21 mouse cellular contexts compared by ENCODE assay signal in genomic region chr11:53778455-53778854, GRCm38 (mm10). TPM values are rescaled to one million over a fixed set of nuclear protein-coding genes. Genes with fewer than 3 reads are reported as not detected.
"Had no signal": no experiment of that assay in that cellular context is flagged by ENCODE, and none has a peak within 500 bp of the region (broad histone marks: within the 10 kb centered on the region; RNA-seq: fewer than 3 reads in every experiment).

No protein-coding gene starts in this region.

- H3K36me3 ChIP-seq: midbrain, embryonic 12.5 days; neural tube, embryonic 15.5 days had no signal

- DNase-seq: kidney, adult 11 months; kidney, adult 9 months; lung, embryonic 14.5 days; right cerebral cortex, adult 18-20 months; right cerebral cortex, postnatal 25 days; thymus, postnatal 14 days had no signal

- H3K4me3 ChIP-seq: limb, embryonic 10.5 days; liver, embryonic 15.5 days; megakaryocyte, embryonic 14.5 days; midbrain, embryonic 12.5 days; neural tube, embryonic 15.5 days had no signal

- H3K9ac ChIP-seq: liver, embryonic 15.5 days; lung, embryonic 14.5 days; midbrain, embryonic 12.5 days; neural tube, embryonic 15.5 days had no signal

- H3K27ac ChIP-seq: kidney, postnatal 0 days; limb, embryonic 10.5 days; liver, embryonic 15.5 days; macrophage; midbrain, embryonic 12.5 days; neural tube, embryonic 15.5 days; stomach, postnatal 0 days had no signal

- H3K4me1 ChIP-seq: midbrain, embryonic 12.5 days; neural tube, embryonic 15.5 days had no signal

- H3K9me3 ChIP-seq: limb, embryonic 10.5 days; liver, embryonic 15.5 days; megakaryocyte, embryonic 14.5 days; midbrain, embryonic 12.5 days; neural tube, embryonic 15.5 days had no signal

- H3K27me3 ChIP-seq: liver, embryonic 15.5 days; megakaryocyte, embryonic 14.5 days; midbrain, embryonic 12.5 days; neural tube, embryonic 15.5 days had no signal

- H3K4me2 ChIP-seq: liver, embryonic 11.5 days; liver, embryonic 15.5 days; lung, embryonic 14.5 days; midbrain, embryonic 12.5 days; neural tube, embryonic 15.5 days had no signal

RNA-seq across cellular contexts. Expression of gene Gm17334, which starts 5.5 kb away (rescaled TPM):
- total RNA-seq: midbrain, postnatal 0 days had no signal
- polyA plus RNA-seq: limb, embryonic 10.5 days; liver, embryonic 11.5 days; macrophage; midbrain, embryonic 12.5 days; midbrain, postnatal 0 days; neural tube, embryonic 11.5 days; neural tube, embryonic 15.5 days had no signal

RNA-seq across cellular contexts. Expression of gene Il5, which starts 57.9 kb away (rescaled TPM):
- total RNA-seq: layer of hippocampus, adult 8-10 months; layer of hippocampus, postnatal 14 days; left cerebral cortex, adult 18-20 months; midbrain, postnatal 0 days had no signal
- polyA plus RNA-seq: kidney, postnatal 0 days; limb, embryonic 10.5 days; limb, embryonic 14.5 days; liver, embryonic 11.5 days; liver, embryonic 15.5 days; lung, embryonic 14.5 days; macrophage; midbrain, embryonic 12.5 days; neural tube, embryonic 11.5 days; neural tube, embryonic 15.5 days; stomach, postnatal 0 days had no signal
